In the genomic region with DNA sequence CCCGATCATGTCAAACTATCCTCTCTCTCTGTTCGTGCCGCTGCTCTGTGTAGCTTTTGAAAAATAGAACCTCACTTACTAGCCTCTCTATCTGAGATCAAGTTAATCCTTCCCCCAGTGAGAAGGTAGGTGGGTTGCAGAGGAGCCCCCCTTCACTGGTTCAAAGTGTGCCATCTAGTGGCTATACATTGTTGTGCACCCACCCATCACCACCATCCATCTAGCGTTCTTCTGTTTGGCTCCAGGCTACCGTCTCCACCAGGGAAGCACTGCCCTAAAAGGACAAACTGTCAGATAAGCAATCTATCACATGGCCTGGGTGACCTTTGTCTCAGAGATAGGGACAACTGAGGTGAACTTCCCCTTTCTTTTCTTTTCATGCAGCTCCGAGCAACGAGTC, we compare ENCODE assay signal across 9 mouse cellular contexts.
DNase-seq lines count a peak whose midpoint lies in the region; ATAC-seq and TF ChIP-seq lines count a peak whose summit lies in the region.
"Had no signal": no experiment of that assay in that cellular context is flagged by ENCODE, and none has a peak within 500 bp of the region (broad histone marks: within the 10 kb centered on the region; RNA-seq: fewer than 3 reads in every experiment).

No protein-coding gene starts in this region.

- H3K4me3 ChIP-seq in neural tube, embryonic 15.5 days (replicated peaks), result no peak overlapping the region
- H3K4me3 ChIP-seq in lung, postnatal 0 days (ENCODE audit: low read depth, low read length), result no peak overlapping the region
- H3K4me3 ChIP-seq: neural tube, embryonic 13.5 days had no signal

- no peaks in the 10 kb centered on the region for H3K4me1 ChIP-seq in neural tube, embryonic 15.5 days
- H3K4me1 ChIP-seq in lung, postnatal 0 days (ENCODE audit: insufficient read depth, low read depth, low read length), result no peaks in the 10 kb centered on the region

- WGBS in neural tube, embryonic 15.5 days, result 57% methylated on average over 7 of the region's 7 CpGs
- WGBS in lung, postnatal 0 days, result 38% methylated on average over 7 of the region's 7 CpGs

- no peak for ATAC-seq in CD4-positive, CD25-positive, alpha-beta regulatory T cell, adult 4 months
- ATAC-seq in neural tube, embryonic 15.5 days (ENCODE audit: low FRiP score), result no peak
- peak; percentile 40 for ATAC-seq in lung, postnatal 0 days

- H3K27ac ChIP-seq in neural tube, embryonic 15.5 days (replicated peaks), result no peak overlapping the region
- H3K27ac ChIP-seq in lung, postnatal 0 days (ENCODE audit: low read length), result no peak overlapping the region
- H3K27ac ChIP-seq: neural tube, embryonic 13.5 days had no signal

- no peaks in the 10 kb centered on the region for H3K27me3 ChIP-seq in neural tube, embryonic 15.5 days (replicated peaks)
- no peaks in the 10 kb centered on the region for H3K27me3 ChIP-seq in lung, postnatal 0 days (replicated peaks; ENCODE audit: insufficient read depth, low read length)
- H3K27me3 ChIP-seq: neural tube, embryonic 13.5 days had no signal

- TF ChIP-seq CTCF in lung, postnatal 0 days (IDR thresholded peaks at IDR 0.05), result peak; percentile 79

- DNase-seq in CD4-positive, CD25-positive, alpha-beta regulatory T cell, adult 2 months (ENCODE audit: low read depth, low spot score), result peak; percentile 5
- peak; percentile 46 for DNase-seq in neural tube, embryonic 10.5 days (ENCODE audit: extremely low spot score, low spot score)
- DNase-seq in embryo, embryonic 10.5 days (ENCODE audit: low spot score), result peak; percentile 73
- peak; percentile 61 for DNase-seq in heart, postnatal 4 days
- peak; percentile 37 for DNase-seq in lung, postnatal 0 days (ENCODE audit: low spot score)
- peak; percentile 33 for DNase-seq in thymus, postnatal 14 days

- no peak overlapping the region for H3K9ac ChIP-seq in neural tube, embryonic 15.5 days (replicated peaks)
- no peak overlapping the region for H3K9ac ChIP-seq in lung, postnatal 0 days (replicated peaks; ENCODE audit: low read depth)
- H3K9ac ChIP-seq: neural tube, embryonic 13.5 days had no signal

- H3K9me3 ChIP-seq in neural tube, embryonic 15.5 days (replicated peaks), result no peaks in the 10 kb centered on the region
- H3K9me3 ChIP-seq in lung, postnatal 0 days (ENCODE audit: low read length), result no peaks in the 10 kb centered on the region
- H3K9me3 ChIP-seq: neural tube, embryonic 13.5 days had no signal

- no peak for TF ChIP-seq EP300 in lung, postnatal 0 days (IDR thresholded peaks at IDR 0.05)

- H3K4me2 ChIP-seq in neural tube, embryonic 15.5 days, result no peak overlapping the region
- no peak overlapping the region for H3K4me2 ChIP-seq in lung, postnatal 0 days (replicated peaks; ENCODE audit: low read depth, low read length)
- H3K4me2 ChIP-seq: neural tube, embryonic 13.5 days had no signal

- peaks cover 19% of the 10 kb centered on the region for H3K36me3 ChIP-seq in neural tube, embryonic 15.5 days
- H3K36me3 ChIP-seq in lung, postnatal 0 days (ENCODE audit: insufficient read depth, low read length), result no peaks in the 10 kb centered on the region

Comparison
In these comparisons a context has a peak if more than half of its experiments do, and no peak if none do; other contexts are left out.
1. DNase-seq: peak in every context shown above with its lines; median percentile 73 in embryo, embryonic 10.5 days; 61 in heart, postnatal 4 days; 46 in neural tube, embryonic 10.5 days; 37 in lung, postnatal 0 days; 33 in thymus, postnatal 14 days; 5 in CD4-positive, CD25-positive, alpha-beta regulatory T cell, adult 2 months.